Mouse (Mus musculus): ENCODE data around the gene Mrpl46.
A peak's percentile ranks its signal among the peaks of the same experiment; 100 is the strongest.

Gene Mrpl46

DNA sequence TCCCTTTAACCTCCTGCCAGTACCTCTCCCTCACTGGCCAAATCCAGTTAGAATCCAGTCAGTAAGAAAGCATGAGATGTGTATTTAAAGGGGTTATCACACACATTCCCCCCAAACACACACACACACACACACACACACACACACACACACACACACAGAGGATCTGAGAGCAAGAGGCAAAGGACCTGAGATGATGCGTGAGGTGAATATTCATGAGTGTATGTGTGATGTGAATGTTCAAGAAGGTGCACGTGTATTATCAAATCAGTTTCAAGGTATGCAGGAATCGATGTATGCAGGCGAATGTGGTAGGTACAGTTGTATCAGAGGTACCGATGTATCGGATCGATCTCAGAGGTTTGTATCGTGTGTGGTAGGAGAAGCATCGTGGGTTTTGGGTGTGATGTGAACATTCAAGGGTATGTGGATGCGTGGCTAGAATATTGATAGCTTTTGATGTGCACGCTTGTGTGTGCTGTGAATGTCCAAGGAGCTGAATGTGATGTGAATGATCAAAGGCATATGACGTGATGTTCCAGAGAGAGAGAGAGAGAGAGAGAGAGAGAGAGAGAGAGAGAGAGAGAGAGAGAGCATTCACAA lies 15.3 kb downstream of the Mrpl46 start:
- DNase-seq (ENCODE audit: low spot score) = no peak

DNA sequence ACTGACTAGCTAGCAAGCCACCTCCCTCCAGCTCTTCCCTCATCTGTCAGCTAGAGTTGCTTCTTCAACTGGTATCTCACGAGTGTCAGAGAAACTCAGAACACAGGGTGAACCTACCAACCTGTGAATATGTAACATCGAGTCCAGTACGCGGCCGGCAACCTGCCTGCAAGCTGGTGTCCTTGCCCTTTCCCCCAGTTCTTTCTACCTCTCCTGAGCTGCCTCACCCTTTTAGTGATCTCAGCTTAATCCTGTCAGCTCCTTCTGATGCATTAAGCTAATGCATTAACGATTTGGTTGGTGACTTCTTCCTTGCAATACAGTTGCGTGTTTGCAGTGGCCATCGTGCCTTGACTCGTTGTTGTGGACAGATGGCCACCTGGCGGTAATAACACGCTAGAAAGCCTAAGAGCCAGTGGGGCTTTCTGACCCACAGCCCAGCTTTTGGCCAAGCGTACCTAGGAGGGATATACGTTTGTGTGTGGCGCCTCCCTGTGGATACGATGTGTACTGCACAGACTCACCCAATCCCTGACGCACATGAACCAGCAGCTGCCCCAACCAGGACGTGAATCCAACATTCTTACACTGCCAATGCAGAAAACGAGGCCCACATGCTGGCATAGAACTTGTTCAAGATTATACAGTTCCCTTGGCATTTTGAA lies 17.2 kb downstream of the Mrpl46 start:
- DNase-seq (ENCODE audit: low spot score) = peak; percentile 72

DNA sequence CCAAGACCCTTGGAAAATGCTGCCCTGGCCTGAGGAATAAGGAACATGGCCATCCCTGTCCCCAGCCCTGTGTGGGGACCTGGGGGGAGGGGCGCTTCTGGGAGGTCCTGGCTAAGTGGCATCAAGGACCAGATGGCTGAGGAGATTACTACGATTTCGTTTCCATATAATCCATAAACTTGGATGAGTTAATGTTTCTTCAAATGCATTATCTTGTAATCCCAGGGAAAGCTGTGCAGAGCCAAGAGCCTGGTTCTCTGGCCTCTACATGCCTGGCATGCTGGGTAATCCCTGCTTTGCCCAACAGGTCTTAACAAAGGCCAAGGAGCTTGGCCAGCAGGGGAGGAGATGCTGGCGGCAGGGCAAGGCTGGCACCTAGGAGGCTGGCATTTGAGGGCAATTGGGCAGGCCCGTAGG lies 18.1 kb downstream of the Mrpl46 start:
- no peak for DNase-seq (ENCODE audit: low spot score)

DNA sequence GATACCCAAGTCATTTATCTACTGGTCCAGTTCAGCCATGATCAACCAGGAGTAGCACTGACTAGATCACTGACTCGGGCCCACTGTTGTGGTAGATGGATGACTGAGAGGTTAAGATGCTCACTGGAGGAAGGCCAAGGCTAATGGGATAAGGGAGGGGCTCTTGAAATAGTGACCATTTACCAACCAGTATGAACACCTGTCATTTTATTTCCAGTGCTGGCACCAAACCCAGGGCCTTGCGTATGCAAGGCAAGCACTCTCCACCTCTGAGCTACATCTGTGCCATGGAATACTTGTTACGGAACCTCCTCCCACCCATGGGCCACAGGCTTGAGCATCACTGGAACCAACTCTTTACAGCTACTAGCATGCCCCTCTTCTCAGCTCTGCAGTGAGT lies 19.5 kb downstream of the Mrpl46 start:
- no peak for DNase-seq (ENCODE audit: low spot score)

DNA sequence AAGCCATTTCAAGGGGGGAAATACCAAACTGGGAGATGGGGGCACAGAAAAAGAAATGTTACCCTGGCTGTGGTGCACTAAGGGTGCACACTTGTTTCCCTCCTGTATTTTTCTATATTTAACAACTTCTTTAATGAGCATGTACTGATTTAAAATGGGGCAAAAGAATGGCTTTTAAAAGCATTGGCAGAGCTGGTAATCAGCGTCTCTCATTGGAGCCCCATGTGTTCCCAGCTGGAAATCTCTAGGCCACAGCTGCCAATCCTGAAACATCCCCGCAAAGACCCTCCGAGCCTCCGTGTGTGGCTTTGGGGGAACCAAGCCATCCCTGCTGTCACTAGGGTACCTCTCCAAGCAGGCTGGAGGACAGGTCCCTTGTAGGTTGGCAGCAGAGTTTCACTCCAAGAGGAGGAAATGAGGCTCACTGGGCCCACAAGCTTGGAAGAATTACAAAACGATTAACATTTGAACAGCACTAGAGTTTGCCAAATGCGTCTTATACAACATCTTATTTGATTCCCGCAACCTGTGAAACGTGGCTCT lies 28.8 kb downstream of the Mrpl46 start:
- DNase-seq (ENCODE audit: low spot score) = no peak

DNA sequence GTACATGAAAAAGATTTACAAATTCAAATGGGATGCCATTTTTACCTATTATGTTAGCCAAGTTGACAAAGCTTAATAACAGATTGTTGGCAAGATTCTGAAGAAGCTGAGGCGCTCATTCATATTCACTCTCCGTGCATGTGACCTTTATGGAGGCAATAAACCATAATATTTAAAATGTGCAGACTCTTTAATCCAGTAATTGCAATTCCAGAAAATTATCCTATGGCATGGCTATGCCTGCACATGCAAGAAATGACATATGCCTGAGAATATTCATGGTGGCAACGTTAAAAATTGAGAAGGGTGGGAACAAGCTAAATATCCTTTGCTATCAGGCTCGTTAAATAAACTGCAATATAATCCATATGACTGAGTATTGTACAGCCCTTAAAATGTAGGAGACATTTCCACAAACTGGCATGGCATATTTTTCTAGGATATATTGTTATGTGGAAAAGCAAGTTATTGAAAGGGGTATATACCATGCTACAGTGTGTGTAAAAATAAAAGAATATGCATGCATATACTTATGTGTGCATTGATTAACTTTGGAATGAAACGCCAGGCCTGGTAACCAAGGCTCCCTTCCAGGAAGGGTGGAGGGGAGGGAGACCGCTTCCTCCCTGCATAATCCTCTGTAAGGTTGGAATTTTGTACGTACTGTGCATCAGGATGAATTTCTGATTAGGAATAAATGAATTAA lies 29.4 kb downstream of the Mrpl46 start:
- no peak for DNase-seq (ENCODE audit: low spot score)

DNA sequence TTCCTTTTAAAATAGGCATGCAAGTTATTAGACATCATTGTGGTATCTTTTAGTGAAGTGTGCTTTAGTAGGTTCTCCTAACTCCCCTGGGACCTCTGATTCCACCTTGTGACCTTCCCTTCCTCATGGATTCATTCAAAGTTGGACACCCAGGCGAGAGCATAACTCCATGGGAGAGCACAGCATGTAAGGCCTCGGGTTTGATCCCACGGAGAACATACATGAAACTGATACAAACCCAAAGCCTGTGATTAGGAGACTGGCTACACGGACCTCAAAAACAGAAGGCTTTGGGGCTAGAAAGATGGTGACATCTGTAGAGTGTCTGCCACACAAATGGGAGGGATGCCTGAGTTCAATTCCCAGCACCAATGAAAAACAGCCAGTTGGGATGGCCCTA lies 30.4 kb downstream of the Mrpl46 start:
- no peak for DNase-seq (ENCODE audit: low spot score)

DNA sequence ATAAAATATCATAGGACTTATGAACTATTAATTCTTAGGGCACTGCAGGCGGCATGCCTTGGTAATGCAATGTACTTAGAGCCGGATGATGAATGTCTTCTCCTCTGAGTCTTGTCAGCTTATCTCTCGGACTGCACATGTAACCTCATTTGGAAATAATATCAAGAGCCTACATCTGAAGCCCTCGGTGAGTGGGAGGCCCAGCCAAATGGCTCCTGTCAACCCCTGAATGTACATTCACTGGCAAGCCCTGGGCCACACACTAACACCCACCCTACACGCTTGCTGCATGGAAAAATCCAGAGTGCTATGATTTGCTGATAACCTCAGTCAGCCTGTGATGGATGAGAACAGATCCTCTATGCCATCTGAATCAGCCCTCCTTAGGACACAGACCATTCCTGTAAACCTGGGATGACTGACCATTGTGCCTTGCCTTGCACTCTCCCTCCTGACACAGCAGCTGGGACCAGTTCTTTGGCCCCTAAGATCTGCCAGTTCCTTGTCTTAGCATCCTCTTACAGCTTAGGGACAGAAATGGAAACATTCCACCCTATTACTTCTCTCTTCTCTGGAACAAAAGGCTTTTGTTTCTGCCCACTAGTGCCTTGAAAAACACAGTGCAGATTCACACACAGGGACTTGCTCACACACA lies 39.5 kb downstream of the Mrpl46 start:
- no peak for DNase-seq (ENCODE audit: low spot score)

DNA sequence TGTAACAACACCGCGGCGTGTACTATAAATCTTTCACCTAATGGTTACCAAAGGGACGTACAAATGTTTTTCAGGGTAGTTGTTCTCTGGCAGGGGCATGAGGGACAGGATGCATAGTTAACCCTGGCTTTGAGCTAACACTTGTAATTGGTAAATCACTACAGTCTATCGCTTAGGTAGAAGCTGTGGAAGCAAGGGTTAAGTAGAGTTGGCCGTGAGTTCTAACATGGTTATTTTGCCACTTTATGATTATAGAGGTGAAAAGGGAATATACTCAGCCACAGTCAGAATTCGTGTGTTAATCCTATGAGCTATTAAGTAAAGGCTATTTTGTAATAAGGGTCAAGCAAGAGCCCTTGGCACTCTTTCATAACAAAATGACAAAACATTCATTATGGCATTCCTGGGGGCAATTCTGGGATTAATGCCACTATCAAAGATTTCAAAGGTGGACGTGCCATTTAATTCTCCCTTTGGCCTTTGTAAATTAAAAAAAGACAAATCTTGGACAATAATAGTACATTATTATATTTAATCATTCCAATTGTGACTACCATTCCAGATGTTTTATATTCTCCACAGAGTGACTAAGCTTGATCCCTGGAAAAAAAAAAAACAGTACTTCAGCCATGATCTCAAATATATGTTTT lies 43.9 kb downstream of the Mrpl46 start:
- DNase-seq (ENCODE audit: low spot score) = no peak

DNA sequence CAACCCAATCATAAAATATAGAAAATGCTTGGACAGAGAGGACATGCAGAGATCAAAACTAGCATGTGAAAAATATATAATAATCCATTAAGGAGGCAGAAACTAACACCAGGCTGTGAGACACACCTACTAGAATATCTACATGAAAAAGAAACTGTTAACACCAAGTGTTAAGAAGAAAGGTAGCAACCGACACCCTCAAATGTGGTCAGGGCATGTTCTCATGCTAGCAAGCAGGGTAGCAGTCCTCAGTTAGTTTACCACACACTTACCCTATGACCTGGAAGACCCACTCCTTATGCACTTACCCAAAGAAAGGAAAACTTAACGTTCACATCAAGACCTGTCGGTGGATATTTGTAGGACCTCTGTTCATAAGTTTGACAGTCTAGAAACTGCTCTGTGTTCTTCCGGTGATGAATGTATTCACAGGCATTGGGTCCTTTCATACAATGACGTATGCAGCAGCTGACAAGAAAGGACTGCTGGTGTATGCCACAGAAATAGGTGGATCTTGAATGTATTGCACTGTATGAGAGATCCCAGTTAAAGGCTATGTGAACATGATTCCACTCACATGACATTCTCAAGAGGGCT lies 45.6 kb downstream of the Mrpl46 start, which contains the start of gene Ntrk3:
TSS of gene Ntrk3 (minus strand) at position 399 of the 597 bp plus-strand sequence.
- DNase-seq (ENCODE audit: low spot score) = no peak

DNA sequence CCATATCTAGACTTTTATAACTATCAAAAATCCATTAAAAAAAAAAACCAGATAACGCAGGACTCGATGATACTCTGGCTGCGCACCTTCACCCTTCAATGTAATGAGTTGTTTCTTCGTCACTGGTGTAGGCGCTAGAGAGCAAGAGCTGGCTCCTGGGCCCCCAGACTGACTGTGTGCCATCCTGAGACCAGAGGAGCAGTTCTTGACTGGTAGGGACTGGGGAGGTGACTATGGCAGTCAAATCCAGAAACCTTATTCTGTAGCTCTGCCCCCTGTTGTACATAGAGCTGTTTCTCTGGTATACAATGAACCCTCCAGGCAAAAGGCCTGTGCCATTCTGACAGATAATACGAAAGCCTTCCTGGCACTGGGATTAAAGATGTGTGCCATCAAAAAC lies 46.1 kb downstream of the Mrpl46 start:
- no peak for DNase-seq (ENCODE audit: low spot score)

DNA sequence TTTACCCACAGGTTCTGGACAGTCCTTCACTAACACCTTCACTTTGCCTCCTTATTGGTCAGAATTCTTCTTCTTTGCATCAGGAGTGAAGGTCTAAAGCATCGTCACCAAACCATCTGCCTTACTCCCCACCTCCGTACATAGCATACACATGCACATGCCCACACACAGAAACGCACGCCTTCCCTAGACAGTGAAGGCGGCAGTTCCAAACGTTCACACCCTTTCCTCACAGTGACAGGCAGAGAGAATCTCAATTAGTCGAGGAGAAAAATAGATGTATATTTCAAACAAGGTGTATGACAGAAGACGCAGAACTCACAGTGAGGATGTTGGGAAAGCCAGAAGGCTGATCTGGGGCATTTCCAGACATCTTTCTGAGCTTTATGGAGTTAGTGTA lies 51.9 kb downstream of the Mrpl46 start:
- DNase-seq (ENCODE audit: low spot score) = no peak
